Mouse (Mus musculus) heart, adult 2 months (tissue): ENCODE measurements at regions not wholly inside any gene's neighbourhood (a gene's known extent, or its start where the extent isn't known, plus 50 kb on each side); places are given as distances from the start of the nearest gene placed in this dataset.

Experiments
- DNase-seq, 2 experiments: peaks; one replicate each; pipeline ENCODE4 v3.0.0; 2021
- H3K27ac ChIP-seq: fragments of 200-600 bp; 2 replicates; pipeline ENCODE4 v1.8.1; 2022
- H3K27me3 ChIP-seq: fragments of 200-500 bp; 2 replicates; pipeline ENCODE4 v1.6.1; 2012; ENCODE audit warnings: mild to moderate bottlenecking, low read length, inconsistent platforms, mixed read lengths; ENCODE audit not compliant: control insufficient read depth, insufficient read depth
- H3K36me3 ChIP-seq: fragments of 200-500 bp; 2 replicates; pipeline ENCODE4 v1.6.1; 2012; ENCODE audit warnings: low read length, inconsistent platforms; ENCODE audit not compliant: control insufficient read depth, insufficient read depth
- H3K4me1 ChIP-seq: fragments of 200-500 bp; 2 replicates; pipeline ENCODE4 v1.6.1; 2011; ENCODE audit warnings: low read length; ENCODE audit not compliant: control insufficient read depth, insufficient read depth
- H3K4me3 ChIP-seq: fragments of 200-600 bp; 2 replicates; pipeline ENCODE4 v1.8.1; 2022
- H3K79me2 ChIP-seq: fragments of 200-500 bp; replicated peaks from 2 replicates; pipeline ENCODE4 v1.6.1; 2012; ENCODE audit warnings: mild to moderate bottlenecking, inconsistent platforms, low read length, moderate library complexity, mixed read lengths; ENCODE audit not compliant: control insufficient read depth, insufficient read depth
- H3K9ac ChIP-seq: fragments of 200-500 bp; 2 replicates; pipeline ENCODE4 v1.6.1; 2012; ENCODE audit warnings: low read depth, mild to moderate bottlenecking, control low read depth, inconsistent platforms, low read length, mixed read lengths
- CTCF ChIP-seq: fragments of 200-600 bp; IDR thresholded peaks from 2 replicates; pipeline ENCODE4 v1.8.1; 2022; ENCODE audit warnings: antibody characterized with exemption, mild to moderate bottlenecking, moderate library complexity
- EP300 ChIP-seq: fragments of 200-500 bp; IDR thresholded peaks from 2 replicates; pipeline ENCODE4 v1.6.1; 2011; ENCODE audit warnings: low read depth, low read length, control low read depth; ENCODE audit not compliant: insufficient read depth
- POLR2A ChIP-seq: fragments of 200-500 bp; IDR thresholded peaks from 2 replicates; pipeline ENCODE4 v1.6.1; 2011; ENCODE audit warnings: mild to moderate bottlenecking, low read depth, low read length, control low read depth; ENCODE audit not compliant: insufficient read depth
- WGBS: fragments of 180-500 bp; shearing (Covaris S2); methylation state at CpG from one replicate; pipeline ENCODE4 v1.1.7; 2018; 5-methylcytosine and 5-hydroxymethylcytosine counted together
- intact Hi-C: fragments of 180-260 bp; cut with DNase I; formaldehyde crosslinking; loops from one replicate; pipeline ENCODE4 v1.15.1; 2025

DNA sequence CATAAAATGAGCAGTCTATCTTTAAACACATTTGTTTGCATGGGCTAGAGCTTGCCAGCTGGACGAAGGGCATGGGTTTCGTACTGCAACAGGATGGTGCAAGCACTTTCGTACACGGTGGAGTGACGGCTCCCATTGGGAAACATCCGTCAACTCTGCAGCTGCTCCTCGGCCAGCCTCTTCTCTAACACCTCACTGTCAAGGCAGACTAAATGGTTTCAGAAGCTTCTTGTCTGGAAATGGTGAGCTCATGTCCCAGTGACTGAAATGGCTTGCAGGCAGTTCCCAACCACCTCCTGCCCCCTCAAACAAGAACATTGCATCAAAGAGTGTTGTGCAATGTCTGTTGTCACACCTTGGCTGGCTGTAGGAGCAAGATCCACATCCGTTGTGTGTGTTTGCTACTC is 163.4 kb downstream of the Trib2 start:
- Histone ChIP-seq H3K9ac (no peak overlapping the region), H3K4me1 (peaks cover 2% of the 10 kb centered on the region), H3K36me3 (no peaks in the 10 kb centered on the region), H3K27me3 (no peaks in the 10 kb centered on the region), H3K79me2 (no peaks in the 10 kb centered on the region), H3K27ac (no peak overlapping the region), H3K4me3 (no peak overlapping the region)
- DNase-seq, result peak; percentile 46 to 77
- 46% methylated on average over 8 of the region's 8 CpGs for WGBS
- TF ChIP-seq POLR2A (no peak), CTCF (no peak), EP300 (no peak)
- intact Hi-C loops, result no loop called here

DNA sequence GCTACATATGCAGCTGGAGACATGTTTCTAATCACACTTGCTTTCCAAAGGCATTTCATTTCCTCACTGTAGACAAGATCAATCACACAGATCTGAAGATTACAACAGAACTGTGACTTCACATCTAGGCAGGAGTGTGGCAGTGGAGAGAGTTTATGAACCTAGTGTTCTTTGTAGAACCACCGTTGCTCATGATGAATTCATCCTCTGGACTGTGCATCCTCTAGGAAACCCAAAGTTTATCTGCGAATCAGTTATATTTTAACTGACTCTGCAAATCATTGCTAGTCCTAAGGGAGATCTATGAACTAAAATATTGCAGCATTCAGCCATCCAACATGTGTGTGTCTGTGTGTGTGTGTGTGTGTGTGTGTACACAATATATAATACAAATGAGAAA is 165.4 kb downstream of the Trib2 start:
- Histone ChIP-seq H3K4me1 (peaks cover 2% of the 10 kb centered on the region), H3K9ac (no peak overlapping the region), H3K79me2 (no peaks in the 10 kb centered on the region), H3K27me3 (no peaks in the 10 kb centered on the region), H3K27ac (no peak overlapping the region), H3K36me3 (no peaks in the 10 kb centered on the region), H3K4me3 (no peak overlapping the region)
- WGBS, result 90% methylated on average over 2 of the region's 2 CpGs
- TF ChIP-seq POLR2A, result no peak
- TF ChIP-seq EP300, result no peak
- no peak for TF ChIP-seq CTCF
- no peak for DNase-seq
- intact Hi-C loops, result no loop called here

- Histone ChIP-seq H3K36me3 (no peaks in the 10 kb centered on the region), H3K27me3 (no peaks in the 10 kb centered on the region), H3K9ac (no peak overlapping the region), H3K27ac (no peak overlapping the region; the same call in 1 of the 2 replicates), H3K4me1 (peaks cover 2% of the 10 kb centered on the region), H3K4me3 (no peak overlapping the region), H3K79me2 (no peaks in the 10 kb centered on the region)
- WGBS, result 59% methylated on average over 4 of the region's 4 CpGs
- peak in 1 of 2 experiments; percentile 35 for DNase-seq
- TF ChIP-seq CTCF (no peak), POLR2A (no peak), EP300 (no peak)
- intact Hi-C loops, result no loop called here
Measured at GRCm38 (mm10) chr12:15649906-15650305, 166.8 kb downstream of the Trib2 start.

GRCm38 (mm10) chr12:15649226-15649625 is 167.5 kb downstream of the Trib2 start:
- TF ChIP-seq EP300 (no peak), POLR2A (no peak), CTCF (no peak)
- Histone ChIP-seq H3K36me3 (no peaks in the 10 kb centered on the region), H3K79me2 (no peaks in the 10 kb centered on the region), H3K27me3 (no peaks in the 10 kb centered on the region), H3K4me1 (peaks cover 2% of the 10 kb centered on the region), H3K27ac (peak overlapping the region; percentile 42; the same call in 1 of the 2 replicates), H3K9ac (no peak overlapping the region), H3K4me3 (no peak overlapping the region)
- no peak for DNase-seq
- intact Hi-C loops, result no loop called here
- 68% methylated on average over 1 of the region's 1 CpGs for WGBS

GRCm38 (mm10) chr12:15644074-15644672 is 172.5 kb downstream of the Trib2 start:
- Histone ChIP-seq H3K4me3 (no peak overlapping the region), H3K27me3 (no peaks in the 10 kb centered on the region), H3K9ac (no peak overlapping the region), H3K27ac (no peak overlapping the region), H3K36me3 (no peaks in the 10 kb centered on the region), H3K4me1 (peaks cover 2% of the 10 kb centered on the region), H3K79me2 (no peaks in the 10 kb centered on the region)
- intact Hi-C loops, result no loop called here
- whole genome bisulfite sequencing, result 78% methylated on average over 9 of the region's 9 CpGs
- DNase-seq, result no peak
- TF ChIP-seq CTCF, result no peak
- no peak for TF ChIP-seq EP300
- TF ChIP-seq POLR2A, result no peak

DNA sequence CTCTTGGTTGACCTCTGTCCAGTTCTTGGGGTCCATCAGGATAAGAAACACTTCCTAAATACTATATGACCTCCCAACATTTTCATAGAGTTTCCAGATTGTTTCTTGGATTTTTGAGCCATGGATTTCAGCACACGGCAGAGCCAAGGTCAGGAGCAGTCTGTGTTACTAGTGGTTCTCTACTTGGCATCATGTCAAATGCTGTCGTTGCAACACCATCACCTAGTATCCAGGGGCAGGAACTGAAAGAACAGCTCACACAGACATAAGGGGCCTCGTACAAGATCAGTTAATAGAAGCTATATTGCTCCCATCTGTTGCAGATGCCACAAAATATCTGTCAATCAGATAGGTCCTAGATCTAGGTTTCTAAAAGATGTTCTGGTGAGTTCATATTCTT is 173.1 kb downstream of the Trib2 start:
- Histone ChIP-seq H3K27me3 (no peaks in the 10 kb centered on the region), H3K4me1 (peaks cover 2% of the 10 kb centered on the region), H3K9ac (no peak overlapping the region), H3K79me2 (no peaks in the 10 kb centered on the region), H3K4me3 (no peak overlapping the region), H3K36me3 (no peaks in the 10 kb centered on the region), H3K27ac (no peak overlapping the region)
- WGBS, result 22% methylated on average over 3 of the region's 3 CpGs
- DNase-seq, result no peak
- intact Hi-C loops, result no loop called here
- TF ChIP-seq POLR2A (no peak), CTCF (no peak), EP300 (no peak)
